Mouse (Mus musculus) kidney, postnatal 36 days (tissue): ENCODE data around the gene Madd.

Experiments used
- DNase-seq, 2 experiments: peaks; one replicate each; pipeline ENCODE4 v3.0.0; 2021 to 2022; ENCODE audit warnings: mixed read lengths in 2 of 2

Madd gene

GRCm38 (mm10) chr2:91090208-91090607, 93.4 kb downstream of the Madd start:
- no peak for DNase-seq

DNA sequence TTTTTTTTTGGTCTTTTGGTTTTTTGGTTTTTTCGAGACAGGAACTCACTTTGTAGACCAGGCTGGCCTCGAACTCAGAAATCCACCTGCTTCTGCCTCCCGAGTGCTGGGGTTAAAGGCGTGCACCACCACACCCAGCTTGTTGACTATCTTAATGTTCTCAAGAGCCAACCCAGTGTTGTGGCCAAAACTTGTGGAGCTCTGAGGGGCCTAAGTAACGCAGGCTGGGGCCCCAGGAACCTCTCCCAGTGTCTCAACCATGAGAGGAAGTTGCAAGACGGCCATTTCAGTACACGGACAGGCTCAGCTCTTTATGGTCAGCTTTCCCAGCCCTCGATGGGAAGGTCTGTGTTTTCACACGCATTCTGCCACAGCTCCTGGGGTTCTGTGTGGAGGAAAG, 94.7 kb downstream of the Madd start:
- DNase-seq: no peak

GRCm38 (mm10) chr2:91087453-91087852, 96.2 kb downstream of the Madd start:
- no peak for DNase-seq
